ENCODE assay signal across 8 mouse cellular contexts in the genomic region with DNA sequence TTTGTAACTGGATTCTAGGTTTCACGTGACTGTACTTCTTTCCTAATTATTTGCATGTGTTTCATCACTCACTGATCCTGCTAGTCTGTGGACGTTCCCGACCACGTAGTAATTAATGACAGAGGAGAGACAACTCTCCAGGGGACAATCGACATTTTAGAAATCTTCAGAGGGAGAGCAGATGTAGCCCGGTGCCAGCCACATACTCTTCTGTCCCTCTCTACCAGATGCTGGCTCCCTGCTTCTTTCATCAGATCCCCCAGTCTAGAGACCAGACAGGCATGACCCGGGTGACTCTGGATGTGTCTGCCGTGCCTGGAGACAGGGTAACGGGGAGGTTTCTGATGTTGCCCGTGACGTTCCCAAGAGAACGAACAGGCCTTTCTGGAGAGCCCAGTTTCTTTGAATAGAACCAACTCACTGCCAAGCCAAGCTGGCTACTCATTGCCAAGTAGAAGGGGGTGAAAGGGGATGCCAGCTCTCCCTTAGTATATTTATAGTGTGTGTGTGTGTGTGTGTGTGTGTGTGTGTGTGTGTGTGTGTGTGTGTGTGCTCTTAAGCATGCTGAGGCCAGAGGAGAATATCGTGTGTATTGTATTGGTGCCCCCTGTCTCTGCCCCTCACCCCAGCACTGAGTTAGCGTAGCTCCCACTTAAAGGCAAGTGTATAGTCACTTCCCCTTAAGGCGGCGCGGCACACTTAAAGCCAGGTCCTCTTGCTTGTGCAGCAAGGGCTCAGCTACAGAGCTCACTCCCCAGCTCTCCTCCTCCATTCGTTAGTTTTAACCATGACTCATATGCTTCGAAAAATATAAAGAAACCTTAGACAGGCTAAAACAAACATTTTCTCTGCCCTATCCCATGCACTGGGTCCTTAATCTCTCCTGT.
DNase-seq lines count a peak whose midpoint lies in the region; ATAC-seq and TF ChIP-seq lines count a peak whose summit lies in the region.

No protein-coding gene starts in this region.

- no peak for ATAC-seq in liver, embryonic 12.5 days
- ATAC-seq in forebrain, embryonic 15.5 days (replicated peaks), result peak; percentile 64
- ATAC-seq in hindbrain, embryonic 15.5 days (ENCODE audit: low FRiP score, low read depth), result peak; percentile 88
- no peak for ATAC-seq in liver, postnatal 0 days

- DNase-seq in liver, adult 2 months (ENCODE audit: extremely low read depth, low read depth, low spot score), result peak; percentile 57
- DNase-seq in cerebellum, postnatal 14 days, result peak; percentile 31 to 34
- DNase-seq in right cerebral cortex, postnatal 4 days, result peak; percentile 25
- DNase-seq in spleen, postnatal 4 days (ENCODE audit: low spot score in 2 of 2), result no peak
- DNase-seq in liver, postnatal 0 days, result no peak

- no peaks in the 10 kb centered on the region; the same call in 1 of the 2 replicates for H3K4me1 ChIP-seq in liver, adult 2 months (ENCODE audit: control insufficient read depth, insufficient read depth, low read length)
- H3K4me1 ChIP-seq in liver, embryonic 12.5 days, result no peaks in the 10 kb centered on the region
- peaks cover 22% of the 10 kb centered on the region for H3K4me1 ChIP-seq in forebrain, embryonic 15.5 days
- peaks cover 7% of the 10 kb centered on the region; the same call in 1 of the 2 replicates for H3K4me1 ChIP-seq in hindbrain, embryonic 15.5 days (replicated peaks)
- no peaks in the 10 kb centered on the region for H3K4me1 ChIP-seq in liver, postnatal 0 days (ENCODE audit: insufficient read depth)

- no peak for TF ChIP-seq POLR2A in liver, adult 2 months (IDR thresholded peaks at IDR 0.05; ENCODE audit: extremely low read depth, insufficient read depth, low read length)

- no peaks in the 10 kb centered on the region for H3K9me3 ChIP-seq in liver, embryonic 12.5 days (replicated peaks)
- H3K9me3 ChIP-seq in forebrain, embryonic 15.5 days, result no peaks in the 10 kb centered on the region
- no peaks in the 10 kb centered on the region for H3K9me3 ChIP-seq in hindbrain, embryonic 15.5 days
- no peaks in the 10 kb centered on the region for H3K9me3 ChIP-seq in liver, postnatal 0 days (ENCODE audit: low read length)

- no peak overlapping the region for H3K9ac ChIP-seq in liver, adult 2 months (ENCODE audit: low read depth, low read length)
- H3K9ac ChIP-seq in liver, embryonic 12.5 days, result no peak overlapping the region
- H3K9ac ChIP-seq in forebrain, embryonic 15.5 days (replicated peaks), result no peak overlapping the region
- no peak overlapping the region for H3K9ac ChIP-seq in hindbrain, embryonic 15.5 days
- H3K9ac ChIP-seq in liver, postnatal 0 days (replicated peaks), result no peak overlapping the region

- WGBS in liver, adult 2 months, result 58% methylated on average over 19 of the region's 19 CpGs
- 63% methylated on average over 19 of the region's 19 CpGs for WGBS in liver, embryonic 12.5 days (ENCODE audit: insufficient replicate concordance)
- WGBS in forebrain, embryonic 15.5 days, result 54% methylated on average over 19 of the region's 19 CpGs
- WGBS in hindbrain, embryonic 15.5 days, result 38% methylated on average over 19 of the region's 19 CpGs
- 61% methylated on average over 19 of the region's 19 CpGs for WGBS in liver, postnatal 0 days (ENCODE audit: insufficient replicate concordance)

- H3K27me3 ChIP-seq in liver, adult 2 months (ENCODE audit: control insufficient read depth, insufficient read depth, low read length), result no peaks in the 10 kb centered on the region
- no peaks in the 10 kb centered on the region for H3K27me3 ChIP-seq in liver, embryonic 12.5 days (replicated peaks)
- H3K27me3 ChIP-seq in forebrain, embryonic 15.5 days, result no peaks in the 10 kb centered on the region
- H3K27me3 ChIP-seq in hindbrain, embryonic 15.5 days, result no peaks in the 10 kb centered on the region
- H3K27me3 ChIP-seq in liver, postnatal 0 days (ENCODE audit: insufficient read depth, low read length), result no peaks in the 10 kb centered on the region

- no peak overlapping the region for H3K4me2 ChIP-seq in liver, embryonic 12.5 days
- H3K4me2 ChIP-seq in forebrain, embryonic 15.5 days (replicated peaks), result no peak overlapping the region
- no peak overlapping the region for H3K4me2 ChIP-seq in hindbrain, embryonic 15.5 days
- H3K4me2 ChIP-seq in liver, postnatal 0 days (ENCODE audit: low read depth, low read length), result no peak overlapping the region

- TF ChIP-seq CTCF in liver, adult 2 months (IDR thresholded peaks at IDR 0.05; ENCODE audit: low read depth, low read length), result no peak
- TF ChIP-seq CTCF in liver, postnatal 0 days (IDR thresholded peaks at IDR 0.05; ENCODE audit: low read depth), result no peak

- TF ChIP-seq EP300 in liver, postnatal 0 days (IDR thresholded peaks at IDR 0.05; ENCODE audit: low read depth), result no peak

- no peaks in the 10 kb centered on the region for H3K79me2 ChIP-seq in liver, adult 2 months (ENCODE audit: control insufficient read depth, insufficient read depth, low read length)

- H3K27ac ChIP-seq in liver, adult 2 months (replicated peaks; ENCODE audit: insufficient read depth, low read depth, low read length), result no peak overlapping the region
- no peak overlapping the region for H3K27ac ChIP-seq in liver, embryonic 12.5 days
- peak overlapping the region; percentile 55 for H3K27ac ChIP-seq in forebrain, embryonic 15.5 days (replicated peaks)
- peak overlapping the region; percentile 65 for H3K27ac ChIP-seq in hindbrain, embryonic 15.5 days (replicated peaks)
- H3K27ac ChIP-seq in liver, postnatal 0 days (ENCODE audit: low read depth), result no peak overlapping the region

- no peaks in the 10 kb centered on the region for H3K36me3 ChIP-seq in liver, adult 2 months (ENCODE audit: control insufficient read depth, insufficient read depth, low read length)
- H3K36me3 ChIP-seq in liver, embryonic 12.5 days, result no peaks in the 10 kb centered on the region
- H3K36me3 ChIP-seq in forebrain, embryonic 15.5 days, result peaks cover 2% of the 10 kb centered on the region; the same call in 1 of the 2 replicates
- H3K36me3 ChIP-seq in hindbrain, embryonic 15.5 days, result peaks cover 9% of the 10 kb centered on the region
- H3K36me3 ChIP-seq in liver, postnatal 0 days (replicated peaks; ENCODE audit: insufficient read depth, low read length), result no peaks in the 10 kb centered on the region

- H3K4me3 ChIP-seq in liver, adult 2 months (ENCODE audit: insufficient read depth, low read depth, low read length), result no peak overlapping the region
- no peak overlapping the region for H3K4me3 ChIP-seq in liver, embryonic 12.5 days
- H3K4me3 ChIP-seq in forebrain, embryonic 15.5 days, result no peak overlapping the region
- no peak overlapping the region for H3K4me3 ChIP-seq in hindbrain, embryonic 15.5 days
- H3K4me3 ChIP-seq in liver, postnatal 0 days (ENCODE audit: low read depth, low read length), result no peak overlapping the region

Comparison
In these comparisons a context has a peak if more than half of its experiments do, and no peak if none do; other contexts are left out.
1. DNase-seq: peak in liver, adult 2 months (single experiment), cerebellum, postnatal 14 days (2 of 2) and right cerebral cortex, postnatal 4 days (single experiment); none in spleen, postnatal 4 days (0 of 2) and liver, postnatal 0 days (single experiment).
2. H3K27ac ChIP-seq: peak in forebrain, embryonic 15.5 days (single experiment) and hindbrain, embryonic 15.5 days (single experiment); none in liver, adult 2 months (single experiment), liver, embryonic 12.5 days (single experiment) and liver, postnatal 0 days (single experiment).
3. ATAC-seq: peak in forebrain, embryonic 15.5 days (single experiment) and hindbrain, embryonic 15.5 days (single experiment); none in liver, embryonic 12.5 days (single experiment) and liver, postnatal 0 days (single experiment).